Mouse (Mus musculus): ENCODE results near the gene Cpsf2. TPM values are rescaled to one million over a fixed set of nuclear protein-coding genes. Genes with fewer than 3 reads are reported as not detected.
A peak's percentile ranks its signal among the peaks of the same experiment; 100 is the strongest.

Cpsf2 gene
- total RNA-seq, 2 experiments from 2014 or later = 25.8 to 26.0 TPM

- no peak for DNase-seq (ENCODE audit: low spot score in 2 of 2)
Measured at GRCm38 (mm10) chr12:102054155-102054554, 78.4 kb downstream of the Cpsf2 start.

- peak; percentile 62 to 84 for DNase-seq (ENCODE audit: low spot score in 2 of 2)
Measured at GRCm38 (mm10) chr12:102055758-102056157, 80.0 kb downstream of the Cpsf2 start.

Other genes starting within 250 kb of the Cpsf2 start
- 1 to 10 TPM; 3.4 to 4.8 TPM for gene Fbln5, start 156.9 kb upstream of the Cpsf2 start, total RNA-seq (2021)
- 10 to 100 TPM; 30.8 to 33.8 TPM for gene Trip11, start 62.7 kb upstream of the Cpsf2 start, total RNA-seq (2021)
- gene Atxn3, start 17.7 kb upstream of the Cpsf2 start, total RNA-seq (2021) = 10 to 100 TPM; 19.3 to 21.3 TPM
- 10 to 100 TPM; 46.6 to 51.9 TPM for gene Slc24a4, start 152.7 kb downstream of the Cpsf2 start, total RNA-seq (2021)